ENCODE assay signal across 14 mouse cellular contexts in genomic region chr4:132367480-132368201, GRCm38 (mm10).
"Had no signal": no experiment of that assay in that cellular context is flagged by ENCODE, and none has a peak within 500 bp of the region (broad histone marks: within the 10 kb centered on the region; RNA-seq: fewer than 3 reads in every experiment).

No protein-coding gene starts in this region.

- H3K4me2 ChIP-seq: limb, embryonic 13.5 days; liver, embryonic 11.5 days; liver, embryonic 15.5 days; neural tube, embryonic 13.5 days had no signal

- DNase-seq: layer of hippocampus, adult 9-11 months; layer of hippocampus, postnatal 36 days; lung, adult 2 months; lung, postnatal 4 days; right cerebral cortex, postnatal 14 days; thymus, postnatal 36 days had no signal

- H3K4me3 ChIP-seq: limb, embryonic 13.5 days; liver, embryonic 15.5 days; midbrain, embryonic 10.5 days; neural tube, embryonic 13.5 days had no signal

- H3K9me3 ChIP-seq: limb, embryonic 13.5 days; liver, embryonic 15.5 days; midbrain, embryonic 10.5 days; neural tube, embryonic 13.5 days had no signal

- H3K27me3 ChIP-seq: limb, embryonic 13.5 days; liver, embryonic 15.5 days; neural tube, embryonic 13.5 days had no signal

- H3K9ac ChIP-seq: limb, embryonic 13.5 days; liver, embryonic 15.5 days; neural tube, embryonic 13.5 days had no signal

- H3K4me1 ChIP-seq: limb, embryonic 13.5 days; liver, embryonic 15.5 days; midbrain, embryonic 10.5 days; neural tube, embryonic 13.5 days had no signal

- H3K27ac ChIP-seq: limb, embryonic 13.5 days; liver, embryonic 15.5 days; midbrain, embryonic 10.5 days; neural tube, embryonic 13.5 days had no signal

- ATAC-seq: intestine, embryonic 16.5 days; lung, postnatal 0 days; midbrain, embryonic 16.5 days had no signal
